Mouse (Mus musculus): ENCODE results near the gene Tppp3. TPM values are rescaled to one million over a fixed set of nuclear protein-coding genes. Genes with fewer than 3 reads are reported as not detected.

The Tppp3 gene
- total RNA-seq, 1 experiment = 17.3 TPM

GRCm38 (mm10) chr8:105504617-105505016 is 33.3 kb upstream of the Tppp3 start:
- in situ Hi-C loops (cut with MboI; ENCODE audit: low sequenced_read_pairs in 2 of 2, unreplicated experiment in 2 of 2) = no loop called here
- Histone ChIP-seq H3K36me3 (ENCODE audit: control insufficient read depth, insufficient read depth, low read length, poor library complexity, severe bottlenecking) (no peaks in the 10 kb centered on the region), H3K9ac (ENCODE audit: insufficient read depth, low read depth, low read length, poor library complexity, severe bottlenecking) (no peak overlapping the region), H3K4me1 (ENCODE audit: control insufficient read depth in 2 of 2, insufficient read depth in 2 of 2, low read length in 2 of 2, poor library complexity in 1 of 2) (peaks cover 2% of the 10 kb centered on the region in 2 experiments; a peak in 1 of 4 replicates), H3K27ac (ENCODE audit: insufficient read depth, low read depth, low read length, poor library complexity, severe bottlenecking) (no peak overlapping the region), H3K4me3 (ENCODE audit: insufficient read depth in 1 of 2, low read depth in 1 of 2, low read length in 2 of 2, poor library complexity in 1 of 2, severe bottlenecking in 1 of 2) (no peak overlapping the region), H3K9me3 (ENCODE audit: control insufficient read depth, insufficient read depth, low read depth, low read length) (no peaks in the 10 kb centered on the region)
- TF ChIP-seq CHD2 (IDR thresholded peaks at IDR 0.05; ENCODE audit: low read depth, low read length) = no peak
- no peak for TF ChIP-seq HCFC1 (IDR thresholded peaks at IDR 0.05; ENCODE audit: borderline replicate concordance, insufficient read depth, low read length)
- no peak for TF ChIP-seq ZNF384 (IDR thresholded peaks at IDR 0.05; ENCODE audit: low read depth, low read length)
- TF ChIP-seq MAFK (IDR thresholded peaks at IDR 0.05; ENCODE audit: insufficient read depth, low read depth, low read length) = no peak
- no peak for TF ChIP-seq ZC3H11A (IDR thresholded peaks at IDR 0.05; ENCODE audit: borderline replicate concordance, low read depth, low read length)
- DNase-seq (ENCODE audit: low read depth, low spot score) = no peak

DNA sequence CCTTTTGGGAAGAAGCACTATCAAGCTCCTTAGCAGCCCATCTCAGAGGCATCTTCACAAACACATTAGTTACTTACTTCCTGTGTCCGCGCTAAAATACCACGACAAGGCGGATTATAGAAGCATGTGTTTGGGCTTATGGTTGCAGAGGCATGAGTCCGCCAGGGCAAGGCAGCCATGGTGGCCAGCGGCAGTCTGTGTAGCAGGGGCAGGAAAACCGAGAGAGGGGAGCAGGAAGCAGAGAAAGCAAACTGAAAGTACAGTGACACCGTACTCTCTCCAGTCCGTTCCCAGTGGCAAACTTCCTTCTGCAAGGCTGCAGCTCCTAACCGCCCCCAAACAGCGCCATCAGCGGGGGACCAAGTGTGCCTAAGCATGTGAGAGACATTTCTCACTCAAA is 28.5 kb upstream of the Tppp3 start:
- no peaks in the 10 kb centered on the region for H3K36me3 ChIP-seq (ENCODE audit: control insufficient read depth, insufficient read depth, low read length, poor library complexity, severe bottlenecking)
- no peaks in the 10 kb centered on the region for H3K9me3 ChIP-seq (ENCODE audit: control insufficient read depth, insufficient read depth, low read depth, low read length)
- H3K9ac ChIP-seq (ENCODE audit: insufficient read depth, low read depth, low read length, poor library complexity, severe bottlenecking) = peak overlapping the region; percentile 66
- TF ChIP-seq CHD2 (IDR thresholded peaks at IDR 0.05; ENCODE audit: low read depth, low read length) (no peak), MAFK (IDR thresholded peaks at IDR 0.05; ENCODE audit: insufficient read depth, low read depth, low read length) (no peak), HCFC1 (IDR thresholded peaks at IDR 0.05; ENCODE audit: borderline replicate concordance, insufficient read depth, low read length) (no peak), ZC3H11A (IDR thresholded peaks at IDR 0.05; ENCODE audit: borderline replicate concordance, low read depth, low read length) (no peak), ZNF384 (IDR thresholded peaks at IDR 0.05; ENCODE audit: low read depth, low read length) (no peak)
- in situ Hi-C loops (cut with MboI; ENCODE audit: low sequenced_read_pairs in 2 of 2, unreplicated experiment in 2 of 2) = no loop called here
- no peak for DNase-seq (ENCODE audit: low read depth, low spot score)
- peak overlapping the region; percentile 46 to 59; a peak in 3 of 4 replicates for H3K4me3 ChIP-seq (ENCODE audit: insufficient read depth in 1 of 2, low read depth in 1 of 2, low read length in 2 of 2, poor library complexity in 1 of 2, severe bottlenecking in 1 of 2)
- H3K4me1 ChIP-seq (ENCODE audit: control insufficient read depth in 2 of 2, insufficient read depth in 2 of 2, low read length in 2 of 2, poor library complexity in 1 of 2) = peaks cover 0 to 5% of the 10 kb centered on the region in 2 experiments; a peak in 2 of 4 replicates
- no peak overlapping the region for H3K27ac ChIP-seq (ENCODE audit: insufficient read depth, low read depth, low read length, poor library complexity, severe bottlenecking)

DNA sequence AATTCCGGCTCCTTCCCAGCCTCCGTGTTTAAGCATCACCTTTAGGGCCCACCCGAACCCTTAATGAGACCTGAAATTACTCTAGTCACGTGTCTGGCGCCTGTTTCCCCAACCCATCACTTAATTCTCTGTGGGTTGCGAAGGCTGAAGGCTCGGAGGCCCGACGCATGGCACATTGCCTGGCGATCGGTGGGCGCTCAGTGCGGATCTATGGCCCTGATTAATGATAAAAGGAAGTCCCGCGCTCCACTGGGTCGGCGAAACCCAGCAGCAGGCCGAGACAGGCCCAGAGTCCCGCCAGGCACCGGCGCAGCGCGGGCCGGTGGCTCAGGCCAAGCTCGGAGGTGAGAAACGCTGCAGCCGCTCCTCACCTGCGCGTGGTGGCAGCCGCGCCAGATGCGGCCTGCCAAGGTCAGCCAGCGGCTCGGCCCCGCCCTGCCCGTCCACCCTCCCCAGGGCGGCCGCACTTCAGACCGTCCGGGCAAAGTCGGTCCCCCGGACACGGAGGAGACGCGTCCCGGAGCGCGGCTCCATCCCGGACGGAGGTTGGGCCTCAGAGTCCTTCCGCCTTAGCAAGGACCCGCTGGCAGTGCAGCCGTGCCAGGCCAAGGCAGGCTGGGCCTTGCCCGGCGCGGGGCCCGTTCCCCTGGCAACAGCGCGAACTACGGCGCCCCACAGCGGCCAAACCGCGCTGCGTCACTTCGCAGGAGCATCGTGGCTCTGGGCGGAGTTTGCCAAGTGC is 25.3 kb upstream of the Tppp3 start, which contains the start of gene Zdhhc1:
Gene Zdhhc1, minus strand, starts transcription at position 464 of the 742 bp plus-strand sequence.
- no peak for DNase-seq (ENCODE audit: low read depth, low spot score)
- Histone ChIP-seq H3K4me1 (ENCODE audit: control insufficient read depth in 2 of 2, insufficient read depth in 2 of 2, low read length in 2 of 2, poor library complexity in 1 of 2) (peaks cover 0 to 5% of the 10 kb centered on the region in 2 experiments; a peak in 2 of 4 replicates), H3K9me3 (ENCODE audit: control insufficient read depth, insufficient read depth, low read depth, low read length) (no peaks in the 10 kb centered on the region), H3K27ac (ENCODE audit: insufficient read depth, low read depth, low read length, poor library complexity, severe bottlenecking) (no peak within 1 kb of the TSS), H3K9ac (ENCODE audit: insufficient read depth, low read depth, low read length, poor library complexity, severe bottlenecking) (peak within 1 kb of the TSS; percentile 89), H3K36me3 (ENCODE audit: control insufficient read depth, insufficient read depth, low read length, poor library complexity, severe bottlenecking) (no peaks in the 10 kb centered on the region), H3K4me3 (ENCODE audit: insufficient read depth in 1 of 2, low read depth in 1 of 2, low read length in 2 of 2, poor library complexity in 1 of 2, severe bottlenecking in 1 of 2) (peak within 1 kb of the TSS; percentile 75 to 96)
- in situ Hi-C loops (cut with MboI; ENCODE audit: low sequenced_read_pairs in 2 of 2, unreplicated experiment in 2 of 2) = no loop called here
- TF ChIP-seq ZC3H11A (IDR thresholded peaks at IDR 0.05; ENCODE audit: borderline replicate concordance, low read depth, low read length) (no peak), HCFC1 (IDR thresholded peaks at IDR 0.05; ENCODE audit: borderline replicate concordance, insufficient read depth, low read length) (peak; percentile 63; the same call in 1 of the 2 replicates), ZNF384 (IDR thresholded peaks at IDR 0.05; ENCODE audit: low read depth, low read length) (no peak)

DNA sequence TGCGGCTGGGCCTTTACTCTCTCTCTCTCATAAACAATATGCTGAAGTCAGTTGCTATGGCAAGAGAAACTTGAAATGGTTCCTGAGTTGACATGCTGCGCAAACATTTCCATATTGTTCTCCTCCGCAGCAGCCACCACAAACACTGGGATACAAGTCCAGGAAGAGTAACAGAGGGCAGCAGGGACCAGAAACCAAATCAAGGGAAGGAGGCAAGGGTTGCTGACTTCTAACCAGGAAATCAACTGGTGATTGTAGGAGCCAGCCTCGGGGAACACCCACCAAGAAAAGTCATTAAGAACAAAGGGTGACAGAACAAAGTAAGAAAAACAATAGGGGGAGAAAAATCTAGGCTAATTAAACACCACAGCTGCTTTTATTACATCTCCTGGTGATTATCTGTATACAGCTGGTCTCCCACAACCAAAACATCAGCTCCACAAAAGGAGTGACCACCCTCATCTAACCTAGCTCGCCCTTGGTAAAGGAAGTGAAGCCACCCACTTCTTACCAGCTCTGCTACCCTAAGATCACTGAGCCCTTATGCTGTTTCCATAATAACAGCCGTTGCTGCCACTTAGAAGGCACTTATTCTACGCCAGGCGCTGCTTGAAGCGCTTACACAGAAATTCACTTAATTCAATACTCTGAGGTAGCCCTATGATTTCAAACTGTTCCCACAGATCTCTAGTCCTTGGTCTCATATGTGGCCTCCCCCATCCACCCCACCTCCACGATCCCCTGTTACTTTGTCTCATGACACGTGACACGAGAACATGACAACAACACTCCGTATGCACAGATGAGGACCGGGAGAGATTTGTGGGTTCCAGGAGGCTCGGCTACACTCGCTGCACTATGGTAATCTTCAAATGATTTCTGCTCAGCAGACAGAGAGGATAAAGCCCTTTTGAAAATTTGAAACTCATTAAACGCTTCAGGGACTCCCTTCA is 24.3 kb upstream of the Tppp3 start:
- no peak for DNase-seq (ENCODE audit: low read depth, low spot score)
- H3K4me3 ChIP-seq (ENCODE audit: insufficient read depth in 1 of 2, low read depth in 1 of 2, low read length in 2 of 2, poor library complexity in 1 of 2, severe bottlenecking in 1 of 2) = peak overlapping the region in 1 of 2 experiments; percentile 75; a peak in 1 of 4 replicates
- no peaks in the 10 kb centered on the region for H3K9me3 ChIP-seq (ENCODE audit: control insufficient read depth, insufficient read depth, low read depth, low read length)
- TF ChIP-seq CHD2 (IDR thresholded peaks at IDR 0.05; ENCODE audit: low read depth, low read length) = no peak
- TF ChIP-seq HCFC1 (IDR thresholded peaks at IDR 0.05; ENCODE audit: borderline replicate concordance, insufficient read depth, low read length) = no peak
- no peak for TF ChIP-seq ZNF384 (IDR thresholded peaks at IDR 0.05; ENCODE audit: low read depth, low read length)
- no peak for TF ChIP-seq MAFK (IDR thresholded peaks at IDR 0.05; ENCODE audit: insufficient read depth, low read depth, low read length)
- TF ChIP-seq ZC3H11A (IDR thresholded peaks at IDR 0.05; ENCODE audit: borderline replicate concordance, low read depth, low read length) = no peak
- no peak overlapping the region for H3K27ac ChIP-seq (ENCODE audit: insufficient read depth, low read depth, low read length, poor library complexity, severe bottlenecking)
- H3K9ac ChIP-seq (ENCODE audit: insufficient read depth, low read depth, low read length, poor library complexity, severe bottlenecking) = peak overlapping the region; percentile 89; the same call in 1 of the 2 replicates
- H3K36me3 ChIP-seq (ENCODE audit: control insufficient read depth, insufficient read depth, low read length, poor library complexity, severe bottlenecking) = no peaks in the 10 kb centered on the region
- peaks cover 0 to 5% of the 10 kb centered on the region in 2 experiments; a peak in 2 of 4 replicates for H3K4me1 ChIP-seq (ENCODE audit: control insufficient read depth in 2 of 2, insufficient read depth in 2 of 2, low read length in 2 of 2, poor library complexity in 1 of 2)
- in situ Hi-C loops (cut with MboI; ENCODE audit: low sequenced_read_pairs in 2 of 2, unreplicated experiment in 2 of 2) = no loop called here

All from ES-E14 (cell line).